Mouse (Mus musculus) embryo, embryonic 10 days (tissue): Measurements from ENCODE around the gene P2ry10b.

Experiments used
- DNase-seq: peaks from one replicate; pipeline ENCODE4 v3.0.0-alpha.2; 2015; ENCODE audit warnings: low spot score

P2ry10b gene

GRCm38 (mm10) chrX:107148681-107149080, at the start of gene P2ry10b:
P2ry10b (plus strand) TSS chrX:107148927.
- no peak for DNase-seq

DNA sequence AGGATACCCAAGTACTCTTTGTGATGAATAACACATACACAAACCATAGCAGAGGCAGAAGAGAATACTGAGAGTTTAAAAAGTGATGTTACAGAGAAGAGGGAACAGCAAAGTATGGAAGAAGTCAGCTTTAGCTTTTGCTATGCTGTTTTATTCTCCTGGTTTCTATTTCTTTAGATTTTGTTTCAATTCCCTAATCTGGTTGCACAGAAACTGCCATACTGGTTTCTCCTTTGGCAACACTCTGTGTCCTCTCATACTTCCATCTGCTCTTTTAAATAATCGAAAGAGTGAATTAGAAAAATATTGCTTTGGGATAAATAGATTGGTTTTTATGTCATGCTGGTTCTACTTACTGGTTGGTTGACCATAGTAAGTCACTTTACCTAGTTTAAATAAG, 32.4 kb upstream of the P2ry10b start:
- no peak for DNase-seq

GRCm38 (mm10) chrX:107116987-107117386, 31.7 kb upstream of the P2ry10b start:
- DNase-seq, result no peak

DNA sequence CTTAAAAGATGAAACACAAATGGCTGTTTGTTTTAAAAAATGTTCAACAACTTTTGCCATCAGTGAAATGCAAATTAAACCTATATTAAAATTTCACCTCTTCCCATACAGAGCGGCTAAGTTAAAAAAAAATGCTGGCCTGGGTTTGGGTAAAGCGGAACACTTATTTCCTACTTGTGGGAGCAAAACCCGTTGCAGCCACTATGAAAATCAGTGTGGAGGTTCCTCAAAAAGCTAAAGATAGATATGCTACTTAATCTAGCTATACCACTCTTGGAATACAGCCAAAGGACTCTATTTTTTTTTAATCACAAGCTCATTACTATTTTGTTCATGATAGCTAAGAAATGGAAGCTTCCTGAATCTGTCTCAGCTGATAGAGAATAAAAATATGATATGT, 5.5 kb upstream of the P2ry10b start:
- no peak for DNase-seq

DNA sequence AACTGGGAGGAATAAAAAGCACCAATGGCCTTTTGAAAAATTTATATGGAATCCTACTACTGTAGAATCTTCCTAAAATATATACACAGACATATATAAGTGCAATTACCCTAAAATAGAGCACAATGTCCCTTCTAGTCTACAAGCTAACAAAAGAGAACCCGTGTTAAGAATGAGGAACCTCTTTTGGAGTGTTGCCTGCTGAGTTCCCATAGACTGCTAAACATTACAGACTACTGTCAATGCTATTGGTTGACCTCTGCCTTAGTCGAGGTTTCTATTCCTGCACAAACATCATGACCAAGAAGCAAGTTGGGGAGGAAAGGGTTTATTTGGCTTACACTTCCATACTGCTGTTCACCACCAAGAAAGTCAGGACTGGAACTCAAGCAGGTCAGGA, 4.8 kb upstream of the P2ry10b start:
- no peak for DNase-seq

DNA sequence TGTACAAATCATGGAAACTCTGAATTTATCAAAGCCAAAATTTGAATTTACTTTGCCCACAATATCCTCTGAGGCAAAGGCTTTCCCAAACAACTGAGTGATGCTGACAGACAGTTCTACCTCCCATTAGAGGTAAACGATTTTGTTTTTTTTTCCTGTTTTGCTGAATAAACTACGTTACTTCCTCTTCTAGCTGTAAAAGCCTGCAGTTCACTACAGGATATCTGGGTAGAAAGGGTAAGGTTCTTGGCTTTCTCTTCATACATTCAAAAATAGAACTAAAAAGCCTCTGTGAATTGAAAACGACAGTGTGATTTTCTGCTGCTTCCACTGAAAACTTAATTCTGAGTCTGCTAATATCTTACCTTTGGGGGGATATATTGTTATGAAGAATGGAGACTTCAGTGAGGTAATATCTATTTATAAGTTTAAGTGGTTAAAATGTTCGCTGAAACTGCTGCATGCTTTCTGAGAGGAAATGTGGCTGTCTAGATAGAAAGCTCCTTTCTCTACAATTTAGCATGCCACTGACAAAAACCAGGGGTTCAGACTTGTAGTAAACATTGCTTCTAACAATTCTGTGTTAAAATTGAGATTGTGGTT, 765 bp downstream of the P2ry10b start:
- DNase-seq, result no peak

GRCm38 (mm10) chrX:107150027-107150426, 1.3 kb downstream of the P2ry10b start:
- DNase-seq, result no peak

DNA sequence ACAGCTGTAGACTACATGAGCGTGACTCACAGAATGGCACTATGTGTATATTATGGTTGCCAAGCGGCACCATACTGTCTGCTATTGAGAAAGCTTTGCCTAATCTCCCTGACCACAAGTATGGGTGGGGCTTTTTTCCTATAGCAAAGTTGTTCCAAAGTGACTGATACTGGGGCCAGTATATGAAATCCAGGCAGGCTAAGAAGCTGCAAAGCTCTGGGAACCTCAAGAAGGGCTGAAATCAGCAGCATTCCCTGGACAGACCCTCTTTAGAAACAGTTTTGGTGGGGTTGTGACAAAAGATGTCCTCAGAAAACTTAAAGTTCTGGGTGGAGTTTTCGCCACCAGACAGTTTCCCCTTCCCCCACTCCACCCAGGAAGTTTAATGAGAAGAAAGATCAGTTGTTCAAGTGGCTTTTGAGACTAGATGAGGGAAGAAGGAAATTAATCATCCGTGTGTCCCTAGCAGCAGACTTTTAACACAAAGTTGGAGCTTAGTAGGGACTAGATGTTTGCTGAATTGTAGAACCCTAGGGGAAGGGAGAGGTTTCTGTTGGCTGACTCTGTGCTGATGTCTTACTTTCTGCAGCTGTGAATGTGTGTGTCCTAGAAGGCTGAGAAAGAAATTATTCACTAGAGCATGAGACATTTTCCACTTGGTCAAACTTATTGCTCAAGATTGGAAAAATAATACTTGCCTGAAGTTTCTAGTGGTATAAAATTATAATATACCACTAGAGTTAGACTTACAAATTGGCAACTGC, 2.2 kb downstream of the P2ry10b start:
- DNase-seq, result peak; percentile 5

DNA sequence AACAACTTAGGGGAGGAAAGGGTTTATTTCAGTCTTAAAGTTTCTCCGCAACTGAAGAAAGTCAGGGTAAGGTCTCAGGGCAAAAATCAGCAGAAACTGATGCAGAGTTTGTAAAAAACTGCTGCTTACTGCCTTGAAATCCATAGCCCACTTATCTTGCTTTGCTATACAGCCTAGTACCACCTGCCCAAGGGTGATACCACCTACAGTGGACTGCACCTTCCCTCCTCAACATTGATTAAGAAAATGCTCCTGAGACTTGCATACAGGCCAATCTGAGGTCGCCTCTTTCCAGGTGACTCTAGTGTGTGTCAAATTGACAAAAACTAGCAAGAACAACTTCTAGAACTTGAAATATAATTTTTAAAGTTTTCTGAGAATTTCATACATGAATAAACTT, 7.3 kb downstream of the P2ry10b start:
- no peak for DNase-seq

GRCm38 (mm10) chrX:107160496-107160895, 11.8 kb downstream of the P2ry10b start:
- no peak for DNase-seq

DNA sequence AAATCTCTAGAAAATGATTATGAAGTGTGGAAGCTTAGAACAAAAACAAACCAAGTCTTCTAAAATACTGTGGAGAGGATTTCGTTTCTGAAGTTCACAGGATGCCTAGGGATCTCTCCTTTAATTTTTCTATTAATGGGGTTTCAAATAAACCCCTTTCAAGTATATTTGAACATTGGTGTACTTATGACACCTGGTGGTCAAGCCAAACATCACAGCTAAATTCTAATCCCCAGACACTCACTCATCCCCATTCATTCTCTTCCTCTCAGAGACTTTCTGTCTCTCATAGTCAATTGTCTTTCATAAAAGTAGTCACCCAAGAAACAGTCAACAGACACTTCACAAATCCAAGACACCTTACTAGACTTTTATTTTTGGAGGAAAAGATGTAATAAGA, 19.6 kb downstream of the P2ry10b start:
- DNase-seq, result peak; percentile 20

GRCm38 (mm10) chrX:107169128-107169527, 20.4 kb downstream of the P2ry10b start:
- no peak for DNase-seq

DNA sequence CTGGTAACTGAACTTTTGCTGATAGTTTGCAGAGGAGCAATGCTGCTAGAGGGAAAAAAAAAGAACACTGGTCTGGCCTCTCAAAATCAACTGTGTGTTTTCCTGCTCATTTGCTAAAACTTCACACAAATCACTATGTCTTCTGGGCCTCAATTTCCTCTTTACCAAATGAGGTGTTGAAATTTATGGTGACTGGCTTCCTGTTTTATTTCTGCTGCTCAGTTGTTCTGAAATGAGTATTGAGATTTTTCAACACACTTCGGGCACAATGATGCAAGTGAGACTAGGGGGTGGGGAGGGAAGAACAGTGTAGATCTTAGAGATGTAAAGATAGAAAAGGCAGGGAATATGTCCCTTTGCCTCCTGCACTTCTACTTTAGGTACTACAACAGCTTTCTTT, 30.0 kb downstream of the P2ry10b start:
- DNase-seq, result no peak

DNA sequence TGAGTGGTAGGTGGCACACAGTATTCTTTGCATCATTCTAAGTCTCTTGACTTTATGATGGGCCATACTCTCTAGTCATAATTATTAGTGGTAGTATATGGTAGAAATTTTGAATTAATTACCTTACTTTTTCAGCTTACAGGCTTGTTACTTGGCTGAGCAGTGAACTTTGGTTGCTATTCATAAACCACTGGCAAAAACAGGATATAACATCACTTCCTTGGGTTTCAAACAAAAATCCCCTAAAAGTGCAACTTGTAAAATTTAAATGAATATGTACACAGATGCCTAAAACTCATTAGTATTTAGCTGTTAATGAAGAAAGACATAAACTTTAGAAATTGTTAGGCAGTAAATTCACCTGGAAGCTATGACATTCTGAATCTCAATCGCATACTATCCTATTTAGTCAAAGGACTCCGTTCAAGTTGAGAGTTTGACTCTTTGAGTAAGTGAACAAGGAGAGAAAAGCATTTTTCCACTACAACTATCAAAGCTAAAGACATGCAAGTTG, 68.9 kb downstream of the P2ry10b start:
- DNase-seq, result no peak
